Mouse (Mus musculus): ENCODE results near the gene Trim54. TPM values are rescaled to one million over a fixed set of nuclear protein-coding genes. Genes with fewer than 3 reads are reported as not detected.

Trim54 gene
- total RNA-seq, 2 experiments from 2014 or later = 2.5 to 4.0 TPM

DNA sequence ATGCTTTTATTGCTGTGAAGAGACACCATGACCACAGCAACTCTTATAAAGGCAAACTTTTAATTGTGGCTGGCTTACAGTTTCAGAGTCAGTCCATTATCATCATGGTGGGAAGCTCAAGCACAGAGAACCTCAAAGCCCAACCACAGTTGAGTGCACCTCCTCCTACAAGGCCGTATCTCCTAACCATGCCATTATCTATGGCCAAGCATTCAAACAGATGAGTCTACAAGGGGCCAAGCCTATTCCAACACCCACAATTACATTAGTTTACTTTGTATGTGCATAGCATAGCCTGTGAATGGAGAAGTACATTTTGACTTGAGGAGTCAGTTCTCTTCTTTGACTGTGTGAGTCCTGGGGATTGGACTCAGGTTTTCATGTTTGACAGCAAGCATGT, 48.4 kb downstream of the Trim54 start:
- DNase-seq (ENCODE audit: low spot score in 2 of 2) = no peak
- intact Hi-C loops (cut with DNase I) = no loop called here

DNA sequence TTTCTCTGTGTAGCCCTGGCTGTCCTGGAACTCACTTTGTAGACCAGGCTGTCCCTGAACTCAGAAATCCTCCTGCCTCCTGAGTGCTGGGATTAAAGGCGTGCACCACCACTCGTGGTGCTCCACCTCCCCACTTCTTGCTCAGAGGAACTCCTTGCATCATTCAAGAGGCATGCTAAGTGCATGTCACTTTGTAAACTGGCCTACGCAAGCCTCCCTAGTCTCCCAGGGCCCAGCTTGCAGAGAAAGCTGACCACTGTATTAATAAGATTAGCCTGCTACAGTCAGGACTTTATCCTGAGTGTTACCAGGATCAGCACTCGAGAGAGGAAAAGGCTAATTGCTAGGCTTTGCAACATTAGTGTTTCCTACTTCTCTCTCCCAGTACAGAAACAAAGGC, 52.1 kb downstream of the Trim54 start:
- intact Hi-C loops (cut with DNase I) = no loop called here
- no peak for DNase-seq (ENCODE audit: low spot score in 2 of 2)

DNA sequence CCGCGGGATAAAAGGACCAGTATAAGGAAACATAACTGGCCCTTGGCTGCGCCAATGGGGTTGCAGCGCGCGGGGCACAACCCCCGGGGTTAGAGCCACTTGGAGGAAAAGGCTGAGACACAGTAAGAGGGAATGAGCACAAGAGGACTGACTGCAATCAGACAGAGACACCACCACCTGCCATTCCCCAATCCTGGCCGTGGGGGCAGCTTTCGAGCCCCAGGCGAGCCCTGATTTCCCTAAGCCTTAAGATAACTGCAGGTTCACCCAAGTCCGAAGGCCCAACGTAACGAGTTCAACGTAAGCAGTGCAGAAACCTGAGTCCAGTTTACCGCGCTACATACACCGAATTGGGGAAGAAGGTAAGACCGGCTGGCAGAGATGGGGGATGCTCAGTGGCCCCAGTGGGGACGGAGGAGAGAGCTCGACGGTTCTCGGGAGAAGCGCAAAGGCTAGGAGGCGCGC, 62.8 kb downstream of the Trim54 start:
- intact Hi-C loops (cut with DNase I) = no loop called here
- DNase-seq (ENCODE audit: low spot score in 2 of 2) = peak; percentile 28 to 52

DNA sequence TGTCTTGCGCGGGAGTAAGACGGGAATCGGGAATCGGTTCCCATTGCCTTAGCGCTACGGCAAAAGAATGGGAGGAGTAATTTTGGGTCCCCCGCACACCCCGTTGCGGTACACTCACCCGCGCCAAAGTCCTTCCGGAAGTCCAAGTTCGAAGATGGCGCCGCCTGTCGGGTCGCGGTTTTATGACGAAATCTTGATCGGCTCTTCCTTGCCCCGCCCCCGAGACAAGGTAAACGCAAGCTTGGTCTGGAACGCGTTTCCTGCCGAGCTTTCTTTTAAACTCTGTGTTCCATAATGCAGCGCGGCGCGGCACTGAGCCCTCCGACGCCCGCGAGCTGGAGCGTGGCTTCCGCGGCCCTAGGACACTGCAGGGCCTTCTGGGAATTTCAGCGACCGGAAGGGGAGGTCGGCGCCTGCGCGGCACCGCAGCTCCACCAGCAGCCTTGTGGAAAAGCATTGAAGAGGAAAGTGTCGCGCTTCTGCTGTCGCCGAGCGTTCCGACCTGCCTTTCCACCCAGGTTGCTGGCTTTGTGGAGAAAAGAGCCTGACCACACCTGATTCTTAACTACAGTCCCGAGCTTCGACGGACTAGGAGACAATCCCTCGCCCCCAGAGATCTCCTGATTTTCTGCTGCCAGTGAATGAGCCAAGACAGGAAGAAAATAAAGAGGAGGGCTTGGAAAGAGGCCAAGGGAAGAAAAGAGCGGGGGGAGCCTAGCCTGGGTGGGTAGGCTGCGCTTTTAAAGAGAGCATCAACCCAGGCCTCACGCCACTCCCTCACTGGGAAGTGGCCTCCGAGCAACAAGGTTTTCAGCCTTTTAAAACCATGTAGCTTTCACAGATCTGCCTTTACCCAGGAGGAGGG, 63.5 kb downstream of the Trim54 start, which contains the start of the genes Gm29609 and Gtf3c2:
Gene Gm29609 (minus strand): TSS at position 146 of the 865 bp plus-strand sequence.
Gene Gtf3c2 (minus strand): TSS at position 379 of the 865 bp plus-strand sequence.
- intact Hi-C loops (cut with DNase I) = loop anchor here (1.0 kb wide), 1 partner anchor 13 kb away; the partner anchor contains the start of genes Eif2b4 and Snx17
- peak; percentile 96 to 99 for DNase-seq (ENCODE audit: low spot score in 2 of 2)

DNA sequence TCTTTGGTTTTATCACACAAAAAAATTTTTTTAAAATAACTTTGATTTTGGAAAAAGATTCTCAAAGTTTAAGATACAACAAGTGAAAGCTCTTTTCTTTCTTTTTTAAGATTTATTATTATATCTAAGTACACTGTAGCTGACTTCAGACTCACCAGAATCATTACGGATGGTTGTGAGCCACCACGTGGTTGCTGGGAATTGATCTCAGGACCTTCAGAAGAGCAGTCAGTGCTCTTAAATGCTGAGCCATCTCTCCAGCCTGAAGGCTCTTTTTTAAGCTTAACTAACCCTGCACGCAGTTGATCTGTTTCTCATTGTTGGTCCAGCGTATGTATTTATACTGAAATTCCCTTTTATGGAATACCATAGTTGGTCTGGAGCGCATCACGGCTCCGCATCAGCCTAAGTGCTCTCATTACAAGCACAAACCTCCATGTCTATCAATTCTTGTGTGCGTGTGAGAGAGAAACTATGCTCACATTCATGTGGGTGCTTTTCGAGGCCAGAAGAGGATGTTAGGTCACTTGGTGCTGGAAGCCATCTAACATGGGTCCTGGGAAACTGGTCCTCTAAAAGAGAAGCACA, 64.8 kb downstream of the Trim54 start:
- intact Hi-C loops (cut with DNase I) = no loop called here
- no peak for DNase-seq (ENCODE audit: low spot score in 2 of 2)

DNA sequence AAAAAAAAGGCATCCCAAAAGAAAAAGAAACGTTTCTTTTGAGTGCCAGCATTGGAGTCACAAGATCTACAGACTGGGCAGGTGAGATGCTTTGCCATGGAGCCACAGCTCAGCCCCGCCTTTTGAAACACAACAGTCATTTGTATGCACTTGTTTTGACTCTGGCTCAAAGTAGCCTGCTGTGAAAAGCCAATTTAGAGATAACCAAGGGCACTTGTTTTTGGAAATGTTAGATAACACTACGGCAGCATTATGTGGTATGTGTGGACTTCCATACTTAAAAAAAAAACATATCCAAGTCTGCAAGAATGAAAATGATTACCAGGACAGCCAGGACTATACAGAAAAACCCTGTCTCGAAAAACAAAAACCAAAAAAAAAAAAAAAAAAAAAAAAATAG, 67.2 kb downstream of the Trim54 start:
- intact Hi-C loops (cut with DNase I) = no loop called here
- DNase-seq (ENCODE audit: low spot score in 2 of 2) = no peak

Other genes with a start within 250 kb of the Trim54 start
- gene Tmem214, start 248.7 kb upstream of the Trim54 start, total RNA-seq (2021) = 10 to 100 TPM; 65.5 to 71.3 TPM
- 10 to 100 TPM; 14.3 to 17.8 TPM for gene Agbl5, start 228.0 kb upstream of the Trim54 start, total RNA-seq (2021)
- 100 to 1,000 TPM in 1 of 2 experiments, 10 to 100 TPM in 1; 98.1 to 103 TPM for gene Ost4, start 208.9 kb upstream of the Trim54 start, total RNA-seq (2021)
- 1 to 10 TPM; 2.1 to 2.3 TPM for gene Emilin1, start 203.3 kb upstream of the Trim54 start, total RNA-seq (2021)
- 10 to 100 TPM; 15.1 to 15.9 TPM for gene Khk, start 195.3 kb upstream of the Trim54 start, total RNA-seq (2021)
- 10 to 100 TPM; 24.8 to 27.7 TPM for gene Cgref1, start 171.1 kb upstream of the Trim54 start, total RNA-seq (2021)
- 100 to 1,000 TPM; 125 to 133 TPM for gene Preb, start 156.4 kb upstream of the Trim54 start, total RNA-seq (2021)
- gene Tcf23, start 148.1 kb upstream of the Trim54 start, total RNA-seq (2021) = under 1 TPM; 0.16 to 0.25 TPM
- 10 to 100 TPM; 70.8 to 71.4 TPM for gene Atraid, start 68.4 kb upstream of the Trim54 start, total RNA-seq (2021)
- 10 to 100 TPM; 12.4 to 16.7 TPM for gene Slc5a6, start 67.8 kb upstream of the Trim54 start, total RNA-seq (2021)
- gene Cad, start 61.9 kb upstream of the Trim54 start, total RNA-seq (2021) = 10 to 100 TPM; 17.4 to 25.5 TPM
- not detected for gene Dnajc5g, start 10.4 kb upstream of the Trim54 start, total RNA-seq (2021)
- 100 to 1,000 TPM; 163 to 170 TPM for gene Slc30a3, start 8.5 kb upstream of the Trim54 start, total RNA-seq (2021)
- 1 to 10 TPM; 1.5 to 2.2 TPM for gene Ucn, start 22.1 kb downstream of the Trim54 start, total RNA-seq (2021)
- 10 to 100 TPM; 47.5 to 48.6 TPM for gene Mpv17, start 37.5 kb downstream of the Trim54 start, total RNA-seq (2021)
- 1 to 10 TPM; 3.5 to 3.8 TPM for gene Gm29609, start 63.2 kb downstream of the Trim54 start, total RNA-seq (2021)
- gene Gtf3c2, start 63.4 kb downstream of the Trim54 start, total RNA-seq (2021) = 10 to 100 TPM; 53.3 to 57.8 TPM
- gene Snx17, start 76.5 kb downstream of the Trim54 start, total RNA-seq (2021) = 10 to 100 TPM; 72.2 to 75.5 TPM
- gene Eif2b4, start 76.7 kb downstream of the Trim54 start, total RNA-seq (2021) = 10 to 100 TPM; 39.0 to 44.2 TPM
- gene Zfp513, start 85.6 kb downstream of the Trim54 start, total RNA-seq (2021) = 10 to 100 TPM; 27.1 to 27.3 TPM
- gene Ppm1g, start 104.0 kb downstream of the Trim54 start, total RNA-seq (2021) = 10 to 100 TPM; 71.3 to 72.1 TPM
- gene Nrbp1, start 124.2 kb downstream of the Trim54 start, total RNA-seq (2021) = 10 to 100 TPM; 81.8 to 83.1 TPM
- gene Gm9970, start 124.5 kb downstream of the Trim54 start, total RNA-seq (2021) = not detected
- gene Krtcap3, start 135.0 kb downstream of the Trim54 start, total RNA-seq (2021) = 1 to 10 TPM; 1.3 to 2.4 TPM
- gene Ift172, start 174.4 kb downstream of the Trim54 start, total RNA-seq (2021) = 10 to 100 TPM; 78.8 to 91.5 TPM
- 100 to 1,000 TPM; 134 to 158 TPM for gene Fndc4, start 179.4 kb downstream of the Trim54 start, total RNA-seq (2021)
- gene Gckr, start 180.7 kb downstream of the Trim54 start, total RNA-seq (2021) = not detected